Mouse (Mus musculus): ENCODE results near the gene Map6d1. TPM values are rescaled to one million over a fixed set of nuclear protein-coding genes. Genes with fewer than 3 reads are reported as not detected.

Gene Map6d1
- total RNA-seq, 4 experiments from 2014 or later: 1.2 to 1.8 (median 1.4) TPM

- DNase-seq (ENCODE audit: low spot score): no peak
Measured at GRCm38 (mm10) chr16:20191161-20191882, 49.8 kb downstream of the Map6d1 start.

- DNase-seq (ENCODE audit: low spot score): no peak
Measured at GRCm38 (mm10) chr16:20185368-20185767, 55.8 kb downstream of the Map6d1 start.

Other genes starting within 250 kb of the Map6d1 start
- gene Klhl24, start 143.8 kb downstream of the Map6d1 start, total RNA-seq (2022): 100 to 1,000 TPM; 255 to 316 (median 275) TPM
- gene Yeats2, start 100.3 kb downstream of the Map6d1 start, total RNA-seq (2022): 1 to 10 TPM; 7.8 to 9.8 (median 8.5) TPM
- 10 to 100 TPM; 73.8 to 97.0 (median 84.2) TPM for gene Parl, start 61.0 kb upstream of the Map6d1 start, total RNA-seq (2022)
- gene Cyp2ab1, start 84.0 kb upstream of the Map6d1 start, total RNA-seq (2022): 1 to 10 TPM in 1 of 4 experiments, under 1 TPM in 3; 0.13 to 1.2 (median 0.54) TPM
- 10 to 100 TPM; 26.5 to 31.1 (median 27.8) TPM for gene Abcc5, start 185.0 kb upstream of the Map6d1 start, total RNA-seq (2022)

Measured in heart, adult 8-10 months (tissue).